Mouse (Mus musculus): Measurements from ENCODE around the gene Itgax. TPM values are rescaled to one million over a fixed set of nuclear protein-coding genes. Genes with fewer than 3 reads are reported as not detected.

Gene Itgax
- polyA plus RNA-seq, 1 experiment from 2014 or later: 0.11 TPM

GRCm38 (mm10) chr7:128114371-128115105 is 14.8 kb upstream of the Itgax start:
- 90% methylated on average over 11 of the region's 11 CpGs for WGBS
- ATAC-seq (ENCODE audit: low read depth): no peak
- Histone ChIP-seq H3K4me3 (ENCODE audit: low read length) (no peak overlapping the region), H3K4me1 (replicated peaks; ENCODE audit: control insufficient read depth, insufficient read depth, low read length) (no peaks in the 10 kb centered on the region), H3K4me2 (ENCODE audit: low read depth, low read length) (no peak overlapping the region), H3K9me3 (ENCODE audit: control insufficient read depth, low read length) (no peaks in the 10 kb centered on the region), H3K36me3 (ENCODE audit: control insufficient read depth, insufficient read depth, low read length) (no peaks in the 10 kb centered on the region), H3K27me3 (ENCODE audit: control insufficient read depth, insufficient read depth, low read depth, low read length) (no peaks in the 10 kb centered on the region), H3K9ac (ENCODE audit: low read length) (no peak overlapping the region), H3K27ac (ENCODE audit: low read length) (no peak overlapping the region)

GRCm38 (mm10) chr7:128115211-128115958 is 14.0 kb upstream of the Itgax start:
- H3K4me2 ChIP-seq (ENCODE audit: low read depth, low read length): no peak overlapping the region
- no peak overlapping the region for H3K27ac ChIP-seq (ENCODE audit: low read length)
- no peaks in the 10 kb centered on the region for H3K4me1 ChIP-seq (replicated peaks; ENCODE audit: control insufficient read depth, insufficient read depth, low read length)
- WGBS: 66% methylated on average over 5 of the region's 5 CpGs
- no peak overlapping the region for H3K9ac ChIP-seq (ENCODE audit: low read length)
- H3K4me3 ChIP-seq (ENCODE audit: low read length): no peak overlapping the region
- no peaks in the 10 kb centered on the region for H3K27me3 ChIP-seq (ENCODE audit: control insufficient read depth, insufficient read depth, low read depth, low read length)
- no peaks in the 10 kb centered on the region for H3K36me3 ChIP-seq (ENCODE audit: control insufficient read depth, insufficient read depth, low read length)
- ATAC-seq (ENCODE audit: low read depth): no peak
- H3K9me3 ChIP-seq (ENCODE audit: control insufficient read depth, low read length): no peaks in the 10 kb centered on the region

- no peak for ATAC-seq (ENCODE audit: low read depth)
- H3K27me3 ChIP-seq (ENCODE audit: control insufficient read depth, insufficient read depth, low read depth, low read length): no peaks in the 10 kb centered on the region
- no peak overlapping the region for H3K4me2 ChIP-seq (ENCODE audit: low read depth, low read length)
- no peaks in the 10 kb centered on the region for H3K36me3 ChIP-seq (ENCODE audit: control insufficient read depth, insufficient read depth, low read length)
- H3K4me3 ChIP-seq (ENCODE audit: low read length): no peak overlapping the region
- WGBS: 88% methylated on average over 5 of the region's 5 CpGs
- no peaks in the 10 kb centered on the region for H3K9me3 ChIP-seq (ENCODE audit: control insufficient read depth, low read length)
- no peaks in the 10 kb centered on the region for H3K4me1 ChIP-seq (replicated peaks; ENCODE audit: control insufficient read depth, insufficient read depth, low read length)
- no peak overlapping the region for H3K9ac ChIP-seq (ENCODE audit: low read length)
- no peak overlapping the region for H3K27ac ChIP-seq (ENCODE audit: low read length)
Observed at GRCm38 (mm10) chr7:128116396-128116795, 13.0 kb upstream of the Itgax start.

- no peak overlapping the region for H3K4me3 ChIP-seq (ENCODE audit: low read length)
- H3K9ac ChIP-seq (ENCODE audit: low read length): no peak overlapping the region
- H3K4me1 ChIP-seq (replicated peaks; ENCODE audit: control insufficient read depth, insufficient read depth, low read length): no peaks in the 10 kb centered on the region
- no peak overlapping the region for H3K4me2 ChIP-seq (ENCODE audit: low read depth, low read length)
- WGBS: 80% methylated on average over 6 of the region's 6 CpGs
- H3K9me3 ChIP-seq (ENCODE audit: control insufficient read depth, low read length): no peaks in the 10 kb centered on the region
- no peaks in the 10 kb centered on the region for H3K36me3 ChIP-seq (ENCODE audit: control insufficient read depth, insufficient read depth, low read length)
- no peaks in the 10 kb centered on the region for H3K27me3 ChIP-seq (ENCODE audit: control insufficient read depth, insufficient read depth, low read depth, low read length)
- H3K27ac ChIP-seq (ENCODE audit: low read length): no peak overlapping the region
- no peak for ATAC-seq (ENCODE audit: low read depth)
Observed at GRCm38 (mm10) chr7:128119726-128120490, 9.4 kb upstream of the Itgax start.

- Histone ChIP-seq H3K4me2 (ENCODE audit: low read depth, low read length) (no peak overlapping the region), H3K4me3 (ENCODE audit: low read length) (no peak overlapping the region), H3K4me1 (replicated peaks; ENCODE audit: control insufficient read depth, insufficient read depth, low read length) (no peaks in the 10 kb centered on the region), H3K27ac (ENCODE audit: low read length) (no peak overlapping the region), H3K9ac (ENCODE audit: low read length) (no peak overlapping the region), H3K27me3 (ENCODE audit: control insufficient read depth, insufficient read depth, low read depth, low read length) (no peaks in the 10 kb centered on the region), H3K36me3 (ENCODE audit: control insufficient read depth, insufficient read depth, low read length) (no peaks in the 10 kb centered on the region), H3K9me3 (ENCODE audit: control insufficient read depth, low read length) (no peaks in the 10 kb centered on the region)
- 77% methylated on average over 5 of the region's 5 CpGs for WGBS
- ATAC-seq (ENCODE audit: low read depth): no peak
Observed at GRCm38 (mm10) chr7:128132148-128132547, 2.8 kb downstream of the Itgax start.

GRCm38 (mm10) chr7:128133596-128133995 is 4.2 kb downstream of the Itgax start:
- H3K27me3 ChIP-seq (ENCODE audit: control insufficient read depth, insufficient read depth, low read depth, low read length): no peaks in the 10 kb centered on the region
- no peaks in the 10 kb centered on the region for H3K9me3 ChIP-seq (ENCODE audit: control insufficient read depth, low read length)
- WGBS: 70% methylated on average over 2 of the region's 2 CpGs
- no peak for ATAC-seq (ENCODE audit: low read depth)
- H3K4me3 ChIP-seq (ENCODE audit: low read length): no peak overlapping the region
- H3K9ac ChIP-seq (ENCODE audit: low read length): no peak overlapping the region
- no peaks in the 10 kb centered on the region for H3K36me3 ChIP-seq (ENCODE audit: control insufficient read depth, insufficient read depth, low read length)
- H3K27ac ChIP-seq (ENCODE audit: low read length): no peak overlapping the region
- H3K4me1 ChIP-seq (replicated peaks; ENCODE audit: control insufficient read depth, insufficient read depth, low read length): no peaks in the 10 kb centered on the region
- H3K4me2 ChIP-seq (ENCODE audit: low read depth, low read length): no peak overlapping the region

GRCm38 (mm10) chr7:128136927-128137326 is 7.6 kb downstream of the Itgax start:
- Histone ChIP-seq H3K9me3 (ENCODE audit: control insufficient read depth, low read length) (no peaks in the 10 kb centered on the region), H3K4me1 (replicated peaks; ENCODE audit: control insufficient read depth, insufficient read depth, low read length) (no peaks in the 10 kb centered on the region), H3K27ac (ENCODE audit: low read length) (no peak overlapping the region), H3K4me2 (ENCODE audit: low read depth, low read length) (no peak overlapping the region), H3K9ac (ENCODE audit: low read length) (no peak overlapping the region), H3K4me3 (ENCODE audit: low read length) (no peak overlapping the region), H3K27me3 (ENCODE audit: control insufficient read depth, insufficient read depth, low read depth, low read length) (no peaks in the 10 kb centered on the region), H3K36me3 (ENCODE audit: control insufficient read depth, insufficient read depth, low read length) (no peaks in the 10 kb centered on the region)
- ATAC-seq (ENCODE audit: low read depth): no peak
- 36% methylated on average over 4 of the region's 4 CpGs for WGBS

- no peak for ATAC-seq (ENCODE audit: low read depth)
- Histone ChIP-seq H3K36me3 (ENCODE audit: control insufficient read depth, insufficient read depth, low read length) (no peaks in the 10 kb centered on the region), H3K27me3 (ENCODE audit: control insufficient read depth, insufficient read depth, low read depth, low read length) (no peaks in the 10 kb centered on the region), H3K4me3 (ENCODE audit: low read length) (no peak overlapping the region), H3K4me2 (ENCODE audit: low read depth, low read length) (no peak overlapping the region), H3K9ac (ENCODE audit: low read length) (no peak overlapping the region), H3K27ac (ENCODE audit: low read length) (no peak overlapping the region), H3K4me1 (replicated peaks; ENCODE audit: control insufficient read depth, insufficient read depth, low read length) (no peaks in the 10 kb centered on the region), H3K9me3 (ENCODE audit: control insufficient read depth, low read length) (no peaks in the 10 kb centered on the region)
- WGBS: 86% methylated on average over 6 of the region's 6 CpGs
Observed at GRCm38 (mm10) chr7:128139611-128140010, 10.3 kb downstream of the Itgax start.

- no peak overlapping the region for H3K4me2 ChIP-seq (ENCODE audit: low read depth, low read length)
Observed at GRCm38 (mm10) chr7:128150970-128151369, 21.6 kb downstream of the Itgax start.

More at GRCm38 (mm10) chr7:128150970-128151369, 21.6 kb downstream of the Itgax start:
- no peak overlapping the region for H3K4me3 ChIP-seq (ENCODE audit: low read length)
- H3K27me3 ChIP-seq (ENCODE audit: control insufficient read depth, insufficient read depth, low read depth, low read length): no peaks in the 10 kb centered on the region
- no peaks in the 10 kb centered on the region for H3K4me1 ChIP-seq (replicated peaks; ENCODE audit: control insufficient read depth, insufficient read depth, low read length)
- no peaks in the 10 kb centered on the region for H3K9me3 ChIP-seq (ENCODE audit: control insufficient read depth, low read length)
- 85% methylated on average over 8 of the region's 8 CpGs for WGBS
- H3K9ac ChIP-seq (ENCODE audit: low read length): no peak overlapping the region
- no peaks in the 10 kb centered on the region for H3K36me3 ChIP-seq (ENCODE audit: control insufficient read depth, insufficient read depth, low read length)
- ATAC-seq (ENCODE audit: low read depth): no peak
- no peak overlapping the region for H3K27ac ChIP-seq (ENCODE audit: low read length)
